Mouse (Mus musculus): Measurements from ENCODE around the gene Trim3. TPM values are rescaled to one million over a fixed set of nuclear protein-coding genes. Genes with fewer than 3 reads are reported as not detected.

Gene Trim3
- polyA plus RNA-seq, 1 experiment from 2014 or later: 36.9 TPM

GRCm38 (mm10) chr7:105557671-105558070 is 75.7 kb downstream of the Trim3 start:
- no peak overlapping the region for H3K4me2 ChIP-seq (ENCODE audit: low read depth)
- 82% methylated on average over 11 of the region's 11 CpGs for WGBS
- no peaks in the 10 kb centered on the region for H3K9me3 ChIP-seq (ENCODE audit: control insufficient read depth, low read length)
- H3K27ac ChIP-seq (ENCODE audit: low read depth, low read length): no peak overlapping the region
- peaks cover 7% of the 10 kb centered on the region for H3K4me1 ChIP-seq (ENCODE audit: control insufficient read depth, insufficient read depth, low read length)
- no peak overlapping the region for H3K4me3 ChIP-seq (ENCODE audit: low read depth, low read length)
- H3K27me3 ChIP-seq (ENCODE audit: control insufficient read depth, insufficient read depth, low read length): no peaks in the 10 kb centered on the region
- no peak overlapping the region for H3K9ac ChIP-seq (ENCODE audit: low read length)
- H3K36me3 ChIP-seq (ENCODE audit: control insufficient read depth, insufficient read depth, low read length): peaks cover 6% of the 10 kb centered on the region
- no peak for DNase-seq (ENCODE audit: low spot score)
- no peak for ATAC-seq (ENCODE audit: insufficient read depth, low FRiP score, low TSS enrichment)

- DNase-seq (ENCODE audit: low spot score) (no peak), ATAC-seq (ENCODE audit: insufficient read depth, low FRiP score, low TSS enrichment) (no peak)
- 89% methylated on average over 8 of the region's 8 CpGs for WGBS
- H3K27me3 ChIP-seq (ENCODE audit: control insufficient read depth, insufficient read depth, low read length): no peaks in the 10 kb centered on the region
- no peak overlapping the region for H3K9ac ChIP-seq (ENCODE audit: low read length)
- H3K4me2 ChIP-seq (ENCODE audit: low read depth): no peak overlapping the region
- H3K4me3 ChIP-seq (ENCODE audit: low read depth, low read length): no peak overlapping the region
- peaks cover 7% of the 10 kb centered on the region for H3K4me1 ChIP-seq (ENCODE audit: control insufficient read depth, insufficient read depth, low read length)
- no peaks in the 10 kb centered on the region for H3K9me3 ChIP-seq (ENCODE audit: control insufficient read depth, low read length)
- peaks cover 6% of the 10 kb centered on the region for H3K36me3 ChIP-seq (ENCODE audit: control insufficient read depth, insufficient read depth, low read length)
- no peak overlapping the region for H3K27ac ChIP-seq (ENCODE audit: low read depth, low read length)
These were observed 77.0 kb downstream of the Trim3 start for GRCm38 (mm10) chr7:105556406-105556805.

DNA sequence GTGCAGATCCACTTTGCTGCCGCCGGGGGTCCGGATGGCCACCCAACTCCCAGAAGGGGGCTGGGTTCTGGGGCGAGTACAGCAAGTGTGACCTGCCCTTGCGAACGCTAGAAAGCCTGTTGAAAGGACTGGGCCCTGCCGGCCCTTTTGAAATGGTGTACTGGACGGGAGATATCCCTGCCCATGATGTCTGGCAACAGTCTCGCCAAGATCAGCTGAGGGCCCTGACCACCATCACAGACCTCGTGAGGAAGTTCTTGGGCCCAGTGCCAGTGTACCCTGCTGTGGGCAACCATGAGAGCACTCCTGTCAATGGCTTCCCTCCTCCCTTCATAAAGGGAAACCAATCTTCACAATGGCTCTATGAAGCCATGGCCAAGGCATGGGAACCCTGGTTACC is 77.8 kb downstream of the Trim3 start:
- no peaks in the 10 kb centered on the region for H3K27me3 ChIP-seq (ENCODE audit: control insufficient read depth, insufficient read depth, low read length)
- ATAC-seq (ENCODE audit: insufficient read depth, low FRiP score, low TSS enrichment) (no peak), DNase-seq (ENCODE audit: low spot score) (no peak)
- no peak overlapping the region for H3K27ac ChIP-seq (ENCODE audit: low read depth, low read length)
- peaks cover 6% of the 10 kb centered on the region for H3K36me3 ChIP-seq (ENCODE audit: control insufficient read depth, insufficient read depth, low read length)
- H3K9ac ChIP-seq (ENCODE audit: low read length): no peak overlapping the region
- H3K4me1 ChIP-seq (ENCODE audit: control insufficient read depth, insufficient read depth, low read length): peaks cover 7% of the 10 kb centered on the region
- H3K4me2 ChIP-seq (ENCODE audit: low read depth): no peak overlapping the region
- WGBS: 93% methylated on average over 10 of the region's 10 CpGs
- no peak overlapping the region for H3K4me3 ChIP-seq (ENCODE audit: low read depth, low read length)
- no peaks in the 10 kb centered on the region for H3K9me3 ChIP-seq (ENCODE audit: control insufficient read depth, low read length)

Other genes with a start within 250 kb of the Trim3 start
- gene Fam160a2, start 233.5 kb downstream of the Trim3 start, polyA plus RNA-seq (2014; fragmentation: Nextera tagmentation; extraction: Ambion mirVana): 33.0 and 36.1 TPM in 2 replicates
- not detected in 2 replicates for gene Cnga4, start 229.0 kb downstream of the Trim3 start, polyA plus RNA-seq (2014; fragmentation: Nextera tagmentation; extraction: Ambion mirVana)
- gene Cckbr, start 207.8 kb downstream of the Trim3 start, polyA plus RNA-seq (2014; fragmentation: Nextera tagmentation; extraction: Ambion mirVana): not detected in 2 replicates
- 22.8 and 23.0 TPM in 2 replicates for gene Cavin3, start 151.3 kb downstream of the Trim3 start, polyA plus RNA-seq (2014; fragmentation: Nextera tagmentation; extraction: Ambion mirVana)
- gene Smpd1, start 79.2 kb downstream of the Trim3 start, polyA plus RNA-seq (2014; fragmentation: Nextera tagmentation; extraction: Ambion mirVana): 47.3 and 53.7 TPM in 2 replicates
- 115 and 128 TPM in 2 replicates for gene Apbb1, start 51.9 kb downstream of the Trim3 start, polyA plus RNA-seq (2014; fragmentation: Nextera tagmentation; extraction: Ambion mirVana)
- gene Hpx, start 33.4 kb downstream of the Trim3 start, polyA plus RNA-seq (2014; fragmentation: Nextera tagmentation; extraction: Ambion mirVana): 0.37 TPM in 1 of 2 replicates, not detected in the other
- 151 and 157 TPM in 2 replicates for gene Timm10b, start 6.5 kb upstream of the Trim3 start, polyA plus RNA-seq (2014; fragmentation: Nextera tagmentation; extraction: Ambion mirVana)
- 75.7 and 82.7 TPM in 2 replicates for gene Arfip2, start 6.8 kb upstream of the Trim3 start, polyA plus RNA-seq (2014; fragmentation: Nextera tagmentation; extraction: Ambion mirVana)
- gene Gm45799, start 7.0 kb upstream of the Trim3 start, polyA plus RNA-seq (2014; fragmentation: Nextera tagmentation; extraction: Ambion mirVana): 5.6 and 18.3 TPM in 2 replicates
- 0.50 and 2.0 TPM in 2 replicates for gene Dnhd1, start 17.3 kb upstream of the Trim3 start, polyA plus RNA-seq (2014; fragmentation: Nextera tagmentation; extraction: Ambion mirVana)
- gene Ilk, start 103.0 kb upstream of the Trim3 start, polyA plus RNA-seq (2014; fragmentation: Nextera tagmentation; extraction: Ambion mirVana): 252 and 270 TPM in 2 replicates
- gene Rrp8, start 103.8 kb upstream of the Trim3 start, polyA plus RNA-seq (2014; fragmentation: Nextera tagmentation; extraction: Ambion mirVana): 37.5 and 50.7 TPM in 2 replicates
- gene Taf10, start 110.8 kb upstream of the Trim3 start, polyA plus RNA-seq (2014; fragmentation: Nextera tagmentation; extraction: Ambion mirVana): 183 and 191 TPM in 2 replicates
- gene Tpp1, start 118.7 kb upstream of the Trim3 start, polyA plus RNA-seq (2014; fragmentation: Nextera tagmentation; extraction: Ambion mirVana): 47.5 and 54.8 TPM in 2 replicates
- 21.1 and 22.3 TPM in 2 replicates for gene Dchs1, start 154.1 kb upstream of the Trim3 start, polyA plus RNA-seq (2014; fragmentation: Nextera tagmentation; extraction: Ambion mirVana)
- 230 and 268 TPM in 2 replicates for gene Mrpl17, start 177.5 kb upstream of the Trim3 start, polyA plus RNA-seq (2014; fragmentation: Nextera tagmentation; extraction: Ambion mirVana)

Measured in neural tube, embryonic 11.5 days (tissue).